Mouse (Mus musculus) left cerebral cortex, postnatal 10 days (tissue): Measurements from ENCODE around the gene Snx27. TPM values are rescaled to one million over a fixed set of nuclear protein-coding genes. Genes with fewer than 3 reads are reported as not detected.
A peak's percentile ranks its signal among the peaks of the same experiment; 100 is the strongest.

Source experiments
- DNase-seq, 2 experiments: peaks; one replicate each; pipeline ENCODE4 v3.0.0; 2021 to 2022; ENCODE audit warnings: low spot score in 2 of 2, mixed read lengths in 1 of 2; ENCODE audit errors: extremely low spot score in 1 of 2
- intact Hi-C: fragments of 180-260 bp; cut with DNase I; formaldehyde crosslinking; loops from one replicate; pipeline ENCODE4 v1.15.1; 2025
- total RNA-seq, 2 experiments: library from RNA; stranded (reverse); gene quantifications; 2 replicates each; pipeline ENCODE4 v1.2.3; 2021

Snx27 gene
- total RNA-seq, 2 experiments from 2014 or later = 86.0 to 90.2 TPM

DNA sequence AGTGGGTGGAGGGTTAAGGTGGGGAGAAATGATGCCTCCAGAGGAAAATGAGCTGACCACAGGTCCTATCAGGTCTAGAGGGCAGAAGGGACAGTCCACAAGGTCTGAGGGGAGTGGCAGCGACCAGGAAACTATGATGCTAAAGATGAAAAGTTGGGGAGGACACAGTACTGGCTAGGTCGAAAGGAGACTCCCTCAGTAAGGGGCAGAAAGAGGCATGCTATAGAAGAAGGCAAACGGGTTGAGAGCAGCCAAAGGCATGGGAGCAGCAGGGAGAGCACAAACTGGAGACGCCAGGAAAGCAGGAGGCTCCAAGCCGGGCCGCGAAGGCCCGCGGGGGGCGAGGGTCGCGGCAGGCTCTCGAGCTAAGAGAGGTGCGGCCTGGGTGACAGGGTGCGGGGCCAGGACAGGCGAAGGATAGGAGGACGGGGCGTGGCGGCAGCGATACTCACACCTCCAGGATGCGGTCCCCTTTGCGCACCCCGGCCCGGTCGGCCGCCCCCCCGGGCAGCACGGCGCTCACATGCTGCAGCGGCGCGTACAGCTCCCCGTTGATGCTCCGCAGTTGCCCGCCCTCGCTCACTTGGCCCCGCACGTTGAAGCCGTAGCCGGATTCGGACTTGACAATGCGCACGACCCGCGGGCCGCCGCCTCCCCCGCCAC lies 592 bp downstream of the Snx27 start:
- DNase-seq = no peak
- intact Hi-C loops = no loop called here

DNA sequence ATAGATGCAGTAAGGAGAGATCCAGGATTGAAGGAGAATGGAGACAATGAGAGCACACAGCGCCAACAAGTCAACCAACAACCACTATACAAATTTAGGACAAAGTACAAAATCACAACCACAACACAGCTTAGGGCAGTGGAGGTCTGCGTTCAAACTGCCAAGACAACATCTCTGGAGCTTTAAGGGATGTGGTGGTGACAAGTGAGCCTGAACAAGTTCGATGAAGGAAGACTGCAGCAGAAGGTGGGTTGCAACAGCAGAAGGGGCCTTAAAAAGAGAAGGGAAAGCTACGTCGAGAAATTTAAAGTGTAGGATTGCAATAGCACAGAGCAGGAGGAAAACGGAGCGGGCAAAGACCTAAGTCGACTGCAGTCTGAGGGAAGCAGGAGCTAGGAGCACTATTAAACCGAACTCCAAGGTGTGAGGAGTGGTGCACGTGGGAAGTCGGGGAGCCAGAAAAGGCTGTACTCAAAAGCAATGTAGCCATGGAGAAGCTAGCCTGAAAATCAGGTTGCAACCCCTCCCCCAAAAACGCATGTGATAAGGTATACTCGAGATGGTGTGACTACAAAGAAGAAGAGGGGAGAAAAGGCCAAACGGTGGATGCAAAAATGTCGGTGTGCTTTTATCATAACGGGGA lies 1.3 kb downstream of the Snx27 start:
- DNase-seq = peak; percentile 30 to 36
- intact Hi-C loops = no loop called here

DNA sequence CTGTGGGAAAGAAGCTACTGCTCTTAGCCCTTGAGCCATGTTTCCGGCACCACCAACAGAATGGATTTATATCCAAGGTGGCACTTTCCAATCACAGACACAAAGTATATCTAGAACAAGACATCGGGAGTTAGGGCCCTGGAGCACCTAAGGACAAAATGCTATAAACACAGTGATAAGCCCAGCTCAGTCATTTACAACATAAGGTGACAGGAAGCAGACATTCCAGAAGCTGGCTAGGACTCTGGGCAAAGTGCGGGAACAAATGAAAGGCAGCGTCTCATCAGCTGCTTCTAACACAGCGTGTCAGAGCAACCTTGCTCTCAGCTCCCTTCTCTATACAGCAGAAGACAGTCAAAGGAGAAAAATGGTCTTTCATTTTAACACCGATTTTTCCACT lies 8.0 kb downstream of the Snx27 start:
- no peak for DNase-seq

DNA sequence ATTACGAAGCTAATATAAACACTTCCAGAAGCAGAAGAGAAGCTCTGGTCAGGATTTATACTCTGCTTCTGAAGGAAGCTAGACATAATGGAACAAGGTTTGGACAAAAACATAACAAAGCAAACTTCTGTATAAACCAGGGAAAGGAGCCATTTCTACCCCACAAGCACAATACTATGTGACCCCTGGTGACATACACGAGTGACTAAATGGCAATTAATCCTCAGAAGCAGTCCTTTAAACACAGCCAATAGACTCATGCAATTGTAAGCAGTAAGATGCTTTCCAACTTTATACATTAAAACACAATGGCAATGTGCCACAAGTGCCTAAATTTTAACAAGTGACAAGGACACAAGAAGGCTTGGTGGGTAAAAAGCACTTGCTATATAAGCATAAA lies 15.3 kb downstream of the Snx27 start:
- intact Hi-C loops = no loop called here

More for the DNA sequence above, 8.0 kb downstream of the Snx27 start:
- intact Hi-C loops = no loop called here

DNA sequence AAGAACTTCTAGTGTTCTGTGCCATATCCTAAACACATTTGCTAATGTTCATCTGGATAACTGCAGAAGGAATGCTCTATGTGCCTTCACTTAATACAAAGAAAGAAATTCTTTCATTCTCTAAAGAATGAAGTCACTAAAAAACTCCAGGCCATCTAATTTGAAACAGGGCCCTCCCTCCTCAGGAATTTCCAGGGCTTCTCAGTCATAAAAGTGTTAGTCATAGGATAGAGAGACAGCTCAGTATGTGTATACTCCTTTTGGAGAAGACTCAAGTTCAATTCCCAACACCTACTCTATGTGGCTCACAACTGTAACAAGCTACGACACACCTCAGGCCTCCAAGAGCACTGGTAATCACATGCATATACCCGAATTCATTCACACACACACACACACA lies 17.0 kb downstream of the Snx27 start:
- DNase-seq = no peak
- intact Hi-C loops = no loop called here

More for the DNA sequence above, 15.3 kb downstream of the Snx27 start:
- no peak for DNase-seq

DNA sequence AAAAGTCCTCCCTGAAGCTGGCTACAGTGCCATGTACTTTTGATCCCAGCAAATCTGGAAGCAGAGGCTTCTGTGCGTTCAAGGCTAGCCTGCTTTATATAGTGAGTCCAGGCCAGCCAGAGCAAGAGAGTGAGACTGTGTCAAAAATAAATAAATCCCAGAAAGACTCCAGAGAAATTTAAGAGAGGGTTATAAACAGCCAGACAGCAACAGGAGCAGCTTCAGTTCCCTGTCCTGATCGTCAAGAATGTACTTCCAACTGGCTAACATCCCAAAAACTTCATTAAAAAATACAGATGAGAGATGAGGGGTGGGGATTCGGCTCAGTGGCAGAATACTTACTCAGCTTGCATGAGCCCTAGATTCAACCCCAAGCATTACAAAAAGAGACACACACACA lies 17.4 kb downstream of the Snx27 start:
- intact Hi-C loops = no loop called here
- no peak for DNase-seq

DNA sequence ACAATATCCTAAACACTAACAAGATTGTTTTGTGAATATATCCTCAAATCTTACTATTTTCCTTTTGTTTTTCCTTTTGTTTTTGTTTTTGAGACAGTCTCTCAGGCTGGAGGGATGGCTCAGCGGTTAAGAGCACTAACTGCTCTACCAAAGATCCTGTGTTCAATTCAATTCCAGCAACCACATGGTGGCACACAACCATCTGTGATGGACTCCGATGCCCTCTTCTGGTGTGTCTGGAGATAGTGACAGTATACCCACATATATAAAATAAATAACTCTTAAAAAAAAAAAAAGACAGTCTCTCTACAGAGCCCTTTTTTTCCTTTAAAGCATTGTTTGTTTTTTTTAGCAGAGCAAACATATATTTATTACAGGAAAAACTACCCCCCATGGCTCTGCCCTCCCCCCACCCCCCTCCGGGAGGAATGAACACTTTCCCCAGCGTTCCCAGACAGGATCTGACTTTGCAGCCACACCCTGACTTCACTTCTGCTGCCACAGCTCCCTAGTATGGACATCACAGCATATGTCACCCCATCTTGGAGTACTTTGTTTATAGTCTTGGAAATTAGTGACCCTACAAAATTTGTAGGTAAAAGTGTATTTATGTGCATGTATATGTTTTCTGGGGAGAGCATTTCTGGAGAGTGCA lies 18.0 kb downstream of the Snx27 start:
- no peak for DNase-seq
- intact Hi-C loops = no loop called here

DNA sequence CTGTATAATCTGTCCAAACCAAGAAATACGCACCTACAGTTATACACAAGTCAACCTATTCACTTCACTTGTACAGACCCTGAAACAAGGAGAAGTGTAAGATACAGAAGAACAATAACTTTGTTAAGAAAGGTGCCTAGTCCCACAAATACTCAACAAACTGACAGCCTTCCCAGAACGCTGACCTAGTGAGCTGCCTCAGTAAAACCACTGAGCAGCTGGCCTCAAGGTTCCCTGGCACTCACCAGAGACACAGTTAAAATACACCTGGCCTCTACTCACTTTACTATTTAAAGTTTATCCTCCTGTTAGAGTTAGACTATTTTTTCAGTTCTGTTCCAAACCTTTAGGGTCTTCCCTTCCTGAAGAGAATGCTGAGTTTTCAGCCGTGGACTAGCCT lies 19.4 kb downstream of the Snx27 start:
- intact Hi-C loops = no loop called here

DNA sequence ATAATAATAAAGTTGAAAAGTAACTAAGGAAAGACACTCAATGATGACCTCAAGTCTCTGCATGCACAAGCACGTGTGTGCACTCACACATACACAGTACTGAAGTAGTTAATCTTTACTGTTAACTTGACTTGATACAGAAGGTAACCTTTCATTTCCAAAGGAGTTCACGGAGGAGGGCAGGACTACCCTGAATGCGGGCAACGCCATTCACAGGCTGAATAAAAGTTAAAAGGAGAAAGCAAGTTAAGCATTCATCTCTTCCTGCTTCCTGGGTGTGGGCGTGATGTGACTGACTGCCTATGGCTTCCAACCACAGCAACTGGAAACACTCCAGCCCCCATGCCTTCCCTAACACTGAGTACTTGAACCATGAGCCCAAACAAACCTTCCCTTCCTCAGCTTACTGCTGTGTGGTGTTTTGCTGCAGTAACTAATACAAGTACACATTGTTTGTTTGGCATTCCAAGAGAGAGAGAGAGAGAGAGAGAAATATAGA lies 22.5 kb downstream of the Snx27 start:
- DNase-seq = no peak

More for the DNA sequence above, 19.4 kb downstream of the Snx27 start:
- DNase-seq = no peak

DNA sequence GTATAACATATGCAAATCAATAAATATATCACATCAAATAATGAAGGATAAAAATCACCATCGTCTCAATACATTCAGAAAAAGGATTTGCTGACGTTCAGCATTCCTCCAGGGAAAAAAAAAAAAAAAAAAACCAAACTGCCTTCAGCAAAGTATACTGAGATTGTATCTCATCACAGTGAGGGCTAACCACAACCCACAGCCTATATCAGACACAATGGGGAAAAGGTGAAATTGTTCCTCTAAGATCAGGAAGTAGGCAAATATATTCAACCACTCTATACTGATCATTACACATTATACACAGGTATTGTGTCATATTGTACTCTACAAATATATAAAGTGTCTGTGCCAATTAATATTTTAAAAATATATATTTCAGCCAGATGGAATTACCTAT lies 33.5 kb downstream of the Snx27 start:
- intact Hi-C loops = no loop called here
- DNase-seq = no peak

More for the DNA sequence above, 22.5 kb downstream of the Snx27 start:
- intact Hi-C loops = no loop called here

DNA sequence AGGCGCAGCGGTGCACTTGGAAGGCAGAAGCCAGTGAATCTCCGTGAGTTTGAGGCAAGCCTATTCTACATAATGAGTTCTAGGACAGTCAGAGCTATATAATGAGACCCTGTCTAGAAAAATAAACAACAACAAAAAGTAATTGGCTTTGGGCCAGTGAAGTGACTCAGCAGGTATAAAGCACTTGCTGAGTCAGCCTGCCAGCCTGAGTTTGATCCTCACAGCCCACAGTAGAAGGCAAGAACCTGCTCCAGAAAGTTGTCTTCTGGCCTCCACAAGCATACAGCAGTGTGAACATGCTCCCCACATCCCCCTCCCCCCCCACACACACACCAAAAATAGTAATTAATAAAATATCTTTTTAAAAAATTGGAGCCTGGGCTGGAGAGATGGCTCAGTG lies 45.3 kb downstream of the Snx27 start:
- intact Hi-C loops = no loop called here
- no peak for DNase-seq

DNA sequence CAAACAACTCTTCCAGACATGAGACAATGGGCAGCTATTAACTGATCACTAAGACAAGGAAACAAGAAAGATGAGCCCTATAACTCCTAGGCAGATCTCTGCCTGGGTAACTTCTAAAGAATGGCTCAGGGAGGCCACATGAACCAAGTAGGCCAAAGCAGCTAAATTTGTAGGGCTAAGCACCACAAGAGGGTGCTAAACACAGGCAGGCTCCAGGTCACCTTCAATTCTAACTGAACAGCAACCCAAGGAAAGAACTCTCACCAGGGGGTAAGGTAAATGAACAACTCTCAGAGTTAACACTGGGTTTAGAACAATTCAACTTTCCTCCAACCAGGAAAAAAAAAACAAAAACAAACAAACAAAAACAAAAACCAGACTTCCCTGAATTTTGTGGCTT lies 48.5 kb downstream of the Snx27 start:
- DNase-seq = peak in 1 of 2 experiments; percentile 27
- intact Hi-C loops = no loop called here

DNA sequence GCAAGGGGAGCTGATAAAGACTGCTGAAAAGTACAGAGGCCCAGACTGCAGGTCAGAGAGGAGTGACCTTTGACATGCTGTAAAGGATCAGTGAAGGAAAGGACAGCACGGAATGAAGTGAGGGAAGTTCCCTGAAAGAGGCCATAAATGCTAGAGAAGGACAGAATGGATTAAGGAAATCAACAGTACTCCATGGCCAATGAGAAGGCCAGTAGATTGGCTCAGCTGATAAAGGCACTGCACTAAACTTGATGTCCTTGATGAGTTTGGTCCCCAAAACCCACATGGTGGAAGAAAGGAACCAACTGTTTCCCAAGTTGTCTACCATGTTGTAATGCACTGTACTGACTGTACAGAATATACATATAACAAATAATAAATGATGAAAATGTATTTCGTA lies 55.8 kb downstream of the Snx27 start:
- no peak for DNase-seq
- intact Hi-C loops = no loop called here

DNA sequence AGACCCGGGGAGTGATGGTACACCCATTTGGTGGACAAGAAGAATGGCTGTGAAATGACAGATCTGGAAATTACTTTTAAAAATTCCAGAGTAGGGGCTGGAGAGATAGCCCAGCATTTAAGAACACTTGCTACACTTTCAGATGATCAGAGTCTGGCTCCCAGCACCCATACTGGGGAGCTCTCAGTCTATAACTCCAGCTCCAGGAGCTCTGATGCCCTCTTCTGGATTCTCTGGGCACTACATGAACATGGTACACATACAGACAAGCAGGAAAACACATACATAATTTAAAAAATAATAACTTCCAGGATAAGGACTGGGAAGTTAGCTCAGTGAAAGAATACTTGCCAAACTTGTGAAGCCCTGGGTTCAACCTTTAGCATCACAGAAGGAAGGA lies 75.9 kb downstream of the Snx27 start:
- intact Hi-C loops = no loop called here
- no peak for DNase-seq

DNA sequence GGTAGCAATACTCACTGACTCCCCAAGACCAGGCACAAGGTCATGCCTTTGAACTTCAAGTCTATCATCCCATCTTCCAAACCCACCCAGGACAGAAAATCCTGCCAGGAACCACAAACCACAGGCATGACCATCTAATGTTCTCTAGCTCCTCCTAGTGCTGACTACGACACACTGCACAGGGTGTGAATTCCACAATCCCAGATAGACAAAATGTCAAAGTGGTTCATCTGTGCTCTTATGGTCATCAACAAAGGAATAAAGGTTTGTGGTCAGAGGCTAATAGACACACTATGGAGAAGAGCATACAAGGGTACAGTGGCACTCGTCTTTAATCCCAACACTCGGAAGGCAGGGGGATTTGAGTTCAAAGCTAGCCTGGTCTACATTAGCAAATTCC lies 80.3 kb downstream of the Snx27 start:
- DNase-seq = no peak
- intact Hi-C loops = loop anchor here (2.0 kb wide), 1 partner anchor 45 kb away; no protein-coding TSS in a partner anchor

DNA sequence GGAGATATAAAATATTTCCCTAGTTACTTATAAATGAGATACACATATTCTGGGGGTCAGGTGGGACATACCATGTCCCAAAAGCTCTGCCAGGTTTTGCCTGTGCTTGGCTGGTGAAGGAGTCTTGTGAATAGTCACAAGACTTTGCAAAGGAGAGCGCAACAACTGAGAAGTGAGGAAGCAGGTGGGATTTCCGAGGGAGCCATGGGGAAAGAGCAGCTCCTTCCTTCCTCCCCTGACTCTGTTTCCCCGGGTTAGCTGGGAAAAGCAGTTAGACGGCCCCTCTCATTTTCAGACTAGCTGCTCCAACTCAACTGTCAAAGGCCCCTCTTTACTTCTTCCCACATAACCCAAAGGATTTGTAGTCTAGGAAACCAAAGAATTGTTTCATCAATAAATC lies 85.4 kb downstream of the Snx27 start:
- intact Hi-C loops = no loop called here
- DNase-seq = no peak

DNA sequence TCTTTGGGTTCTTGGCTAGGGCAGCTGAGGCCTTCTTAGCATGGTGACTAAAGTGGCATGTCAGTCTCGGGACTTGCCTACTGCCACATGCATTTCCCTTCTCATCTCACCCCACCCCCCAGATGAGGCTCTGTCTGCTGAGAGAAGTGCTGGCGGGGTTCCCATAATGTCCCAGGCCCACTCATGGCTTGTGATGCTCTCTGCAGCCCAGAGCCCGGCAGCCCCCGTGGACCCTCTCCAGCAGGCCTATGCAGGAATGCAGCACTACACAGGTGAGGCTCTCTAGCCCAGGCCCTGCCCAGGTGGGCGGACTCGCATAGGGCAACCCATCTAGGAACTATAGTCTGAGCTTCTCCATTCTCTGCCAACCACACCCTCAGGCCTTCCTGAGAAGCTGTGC lies 94.9 kb downstream of the Snx27 start:
- no peak for DNase-seq

DNA sequence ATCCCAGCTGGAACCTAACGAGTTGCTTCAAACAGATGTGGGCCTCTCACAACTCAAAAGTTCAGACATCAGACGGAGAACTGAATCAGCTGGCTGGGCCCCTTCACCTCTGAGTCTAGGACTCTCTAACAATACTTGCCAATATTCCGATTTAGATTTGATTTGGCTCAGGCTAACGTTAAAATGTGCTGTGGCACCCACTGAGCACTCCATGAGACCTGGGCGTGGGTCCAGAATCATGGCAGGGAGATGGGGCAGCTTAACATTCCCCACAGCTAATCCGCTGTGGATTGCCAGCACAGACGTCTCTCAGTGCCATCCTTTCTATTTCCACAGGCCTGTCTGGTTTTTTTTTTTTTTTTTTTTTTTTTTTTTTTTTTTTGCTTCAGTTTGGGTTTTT lies 96.6 kb downstream of the Snx27 start:
- intact Hi-C loops = no loop called here
- DNase-seq = no peak

More for the DNA sequence above, 94.9 kb downstream of the Snx27 start:
- intact Hi-C loops = no loop called here

DNA sequence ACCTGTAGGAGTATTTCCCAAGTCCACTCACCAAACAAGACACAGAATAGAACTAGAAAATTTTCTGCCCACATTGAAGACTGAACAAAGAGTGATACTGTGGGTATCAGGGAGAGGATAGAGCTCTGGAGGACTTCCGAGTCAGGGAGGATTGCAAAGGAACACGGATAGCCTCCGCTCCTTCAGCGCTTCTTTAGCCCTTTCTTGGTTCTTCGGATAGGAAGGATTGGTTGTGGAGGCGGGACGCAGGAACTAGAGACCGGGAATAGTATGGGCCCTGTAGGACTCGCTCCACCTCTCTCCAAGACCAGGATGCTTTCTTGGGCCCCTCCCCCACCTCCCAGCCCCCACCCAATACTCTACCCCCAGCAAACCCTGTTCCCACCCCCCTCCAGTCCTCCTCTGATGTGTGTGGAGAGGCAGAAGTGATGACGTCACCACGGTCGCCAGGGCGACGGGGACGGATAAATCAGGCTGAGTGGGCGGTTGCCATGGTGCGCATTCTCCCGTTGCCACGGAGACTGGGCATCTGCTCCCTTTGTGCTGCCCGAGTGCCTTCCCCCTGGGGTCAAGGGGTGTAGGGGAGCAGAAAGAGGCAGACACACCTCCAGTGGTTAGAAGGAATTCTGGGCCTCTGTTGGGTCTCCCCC lies 98.6 kb downstream of the Snx27 start:
- peak; percentile 94 to 96 for DNase-seq
- intact Hi-C loops = no loop called here
